Mouse (Mus musculus): ENCODE data around the gene Uvssa.
A peak's percentile ranks its signal among the peaks of the same experiment; 100 is the strongest.
"Not testable (repeated sequence)": the region's sequence is repeated elsewhere in the genome, so short reads cannot be mapped to it uniquely, and the experiment has no call there.

Uvssa gene

GRCm38 (mm10) chr5:33378302-33378854 lies at the start of gene Uvssa:
Gene Uvssa (plus strand): TSS chr5:33378549.
- peak; percentile 100 for DNase-seq (ENCODE audit: low spot score)

GRCm38 (mm10) chr5:33334381-33335272 lies 43.7 kb upstream of the Uvssa start:
- DNase-seq (ENCODE audit: low spot score), result no peak

- DNase-seq (ENCODE audit: low spot score), result peak; percentile 90
Observed at GRCm38 (mm10) chr5:33335273-33335976, 42.9 kb upstream of the Uvssa start, which contains the start of gene Maea. Gene Maea (plus strand): TSS chr5:33335509.

- DNase-seq (ENCODE audit: low spot score), result peak; percentile 25
Observed at GRCm38 (mm10) chr5:33335977-33336360, 42.4 kb upstream of the Uvssa start.

GRCm38 (mm10) chr5:33337206-33337605 lies 41.1 kb upstream of the Uvssa start:
- no peak for DNase-seq (ENCODE audit: low spot score)

GRCm38 (mm10) chr5:33341165-33341564 lies 37.2 kb upstream of the Uvssa start:
- no peak for DNase-seq (ENCODE audit: low spot score)

- not testable (repeated sequence) for DNase-seq (ENCODE audit: low spot score)
Observed at GRCm38 (mm10) chr5:33342248-33342647, 36.1 kb upstream of the Uvssa start.

GRCm38 (mm10) chr5:33342821-33343220 lies 35.5 kb upstream of the Uvssa start:
- DNase-seq (ENCODE audit: low spot score), result no peak

- DNase-seq (ENCODE audit: low spot score), result no peak
Observed at GRCm38 (mm10) chr5:33343571-33343970, 34.8 kb upstream of the Uvssa start.

- no peak for DNase-seq (ENCODE audit: low spot score)
Observed at GRCm38 (mm10) chr5:33344070-33344469, 34.3 kb upstream of the Uvssa start.

- DNase-seq (ENCODE audit: low spot score), result no peak
Observed at GRCm38 (mm10) chr5:33347620-33348019, 30.7 kb upstream of the Uvssa start.

GRCm38 (mm10) chr5:33349205-33349604 lies 29.1 kb upstream of the Uvssa start:
- no peak for DNase-seq (ENCODE audit: low spot score)

GRCm38 (mm10) chr5:33349706-33350105 lies 28.6 kb upstream of the Uvssa start:
- no peak for DNase-seq (ENCODE audit: low spot score)

GRCm38 (mm10) chr5:33351556-33352272 lies 26.6 kb upstream of the Uvssa start:
- no peak for DNase-seq (ENCODE audit: low spot score)

GRCm38 (mm10) chr5:33352273-33352645 lies 26.1 kb upstream of the Uvssa start:
- no peak for DNase-seq (ENCODE audit: low spot score)

- no peak for DNase-seq (ENCODE audit: low spot score)
Observed at GRCm38 (mm10) chr5:33353011-33353410, 25.3 kb upstream of the Uvssa start.

GRCm38 (mm10) chr5:33357494-33357893 lies 20.9 kb upstream of the Uvssa start:
- no peak for DNase-seq (ENCODE audit: low spot score)

- no peak for DNase-seq (ENCODE audit: low spot score)
Observed at GRCm38 (mm10) chr5:33358467-33358866, 19.9 kb upstream of the Uvssa start.

- DNase-seq (ENCODE audit: low spot score), result no peak
Observed at GRCm38 (mm10) chr5:33363263-33363662, 15.1 kb upstream of the Uvssa start.

GRCm38 (mm10) chr5:33368651-33369050 lies 9.7 kb upstream of the Uvssa start:
- no peak for DNase-seq (ENCODE audit: low spot score)

- DNase-seq (ENCODE audit: low spot score), result peak; percentile 31
Observed at GRCm38 (mm10) chr5:33371137-33371536, 7.2 kb upstream of the Uvssa start.

GRCm38 (mm10) chr5:33371668-33372067 lies 6.7 kb upstream of the Uvssa start:
- no peak for DNase-seq (ENCODE audit: low spot score)

All from spleen, adult 12 weeks (tissue).